Mouse (Mus musculus) liver, adult 2 months (tissue): ENCODE data around the gene Atp6v1g1. TPM values are rescaled to one million over a fixed set of nuclear protein-coding genes. Genes with fewer than 3 reads are reported as not detected.

Source experiments
- DNase-seq: peaks from one replicate; pipeline ENCODE4 v3.0.0-alpha.2; 2011; ENCODE audit warnings: low read depth, low spot score; ENCODE audit errors: extremely low read depth
- H3K27ac ChIP-seq: fragments of 200-500 bp; replicated peaks from 2 replicates; pipeline ENCODE4 v1.5.1; 2012; ENCODE audit warnings: low read depth, mild to moderate bottlenecking, control low read depth, inconsistent platforms, low read length; ENCODE audit not compliant: insufficient read depth
- H3K27me3 ChIP-seq: fragments of 200-500 bp; 2 replicates; pipeline ENCODE4 v1.6.1; 2012; ENCODE audit warnings: mild to moderate bottlenecking, moderate library complexity, low read length, inconsistent platforms; ENCODE audit not compliant: control insufficient read depth, insufficient read depth
- H3K36me3 ChIP-seq: fragments of 200-500 bp; 2 replicates; pipeline ENCODE4 v1.6.1; 2012; ENCODE audit warnings: low read length, inconsistent platforms; ENCODE audit not compliant: control insufficient read depth, insufficient read depth
- H3K4me1 ChIP-seq: fragments of 200-500 bp; 2 replicates; pipeline ENCODE4 v1.6.1; 2011; ENCODE audit warnings: low read length; ENCODE audit not compliant: control insufficient read depth, insufficient read depth
- H3K4me3 ChIP-seq: fragments of 200-500 bp; 2 replicates; pipeline ENCODE4 v1.5.1; 2011; ENCODE audit warnings: low read depth, mild to moderate bottlenecking, control low read depth, low read length, moderate library complexity; ENCODE audit not compliant: insufficient read depth
- H3K79me2 ChIP-seq: fragments of 200-500 bp; 2 replicates; pipeline ENCODE4 v1.6.1; 2012; ENCODE audit warnings: inconsistent platforms, mild to moderate bottlenecking, low read length, moderate library complexity; ENCODE audit not compliant: control insufficient read depth, insufficient read depth
- H3K9ac ChIP-seq: fragments of 200-500 bp; 2 replicates; pipeline ENCODE4 v1.6.1; 2012; ENCODE audit warnings: low read depth, mild to moderate bottlenecking, control low read depth, inconsistent platforms, low read length
- CTCF ChIP-seq: fragments of 200-500 bp; IDR thresholded peaks from 2 replicates; pipeline ENCODE4 v1.5.1; 2011; ENCODE audit warnings: low read depth, low read length, control low read depth
- POLR2A ChIP-seq: fragments of 200-500 bp; IDR thresholded peaks from 2 replicates; pipeline ENCODE4 v1.6.1; 2011; ENCODE audit warnings: low read length, control low read depth; ENCODE audit not compliant: insufficient read depth; ENCODE audit errors: extremely low read depth
- WGBS: fragments of 180-500 bp; shearing (Covaris S2); methylation state at CpG from one replicate; pipeline ENCODE4 v1.1.7; 2018; 5-methylcytosine and 5-hydroxymethylcytosine counted together
- polyA plus RNA-seq: library from polyadenylated mRNA; depleted of rRNA; stranded (reverse); fragments of >200 nt; gene quantifications from 2 replicates; pipeline ENCODE4 v1.2.3, GENCODE M21; 2012
- total RNA-seq: library from RNA; depleted of rRNA; stranded (reverse); fragments of >200 nt; gene quantifications from 2 replicates; pipeline ENCODE4 v1.2.3, GENCODE M21; 2014

Atp6v1g1 gene
- total and polyA plus RNA-seq, 2 experiments: 31.6 to 79.7 TPM

DNA sequence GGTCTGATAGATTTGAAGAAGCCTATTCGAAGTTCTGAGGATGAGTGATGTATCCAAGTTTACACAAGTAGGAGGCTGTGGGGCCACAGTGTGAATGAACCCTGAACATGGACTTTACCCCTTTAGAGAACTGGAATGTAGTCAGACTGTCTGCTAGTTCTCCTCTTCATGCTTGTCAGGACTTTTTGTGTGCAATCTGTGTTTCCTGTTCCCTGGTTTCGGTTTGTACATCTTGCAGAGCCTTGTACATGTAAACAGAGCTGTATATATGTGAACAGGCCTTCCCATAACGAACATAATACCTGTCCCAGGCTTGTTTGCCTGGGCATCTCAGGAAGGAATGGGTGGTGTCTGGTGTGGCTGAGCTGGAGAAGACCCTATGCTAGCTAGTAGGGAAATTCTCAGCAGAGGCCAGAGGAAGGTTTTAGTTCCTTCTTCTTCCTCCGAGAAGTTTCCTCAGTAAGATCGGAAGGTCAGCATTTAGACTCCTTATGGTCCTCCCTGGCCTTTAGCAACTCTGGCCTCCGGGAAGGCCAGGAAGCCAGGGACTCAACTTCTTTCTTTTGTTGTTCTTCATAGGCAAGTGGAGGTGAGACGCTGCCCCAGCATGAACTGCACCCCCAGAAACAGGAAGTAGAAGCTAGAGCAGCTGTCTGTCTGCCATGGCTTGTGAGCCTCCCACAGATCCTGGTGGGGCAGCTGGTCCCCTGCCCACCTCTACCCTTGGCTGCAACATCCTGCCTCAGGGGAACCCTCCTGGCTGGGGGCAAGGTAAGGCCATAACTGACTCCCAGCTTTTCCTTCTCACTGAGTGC is 17.5 kb downstream of the Atp6v1g1 start:
- WGBS: 28% methylated on average over 7 of the region's 7 CpGs
- H3K27me3 ChIP-seq: no peaks in the 10 kb centered on the region
- H3K4me3 ChIP-seq: no peak overlapping the region
- H3K9ac ChIP-seq: no peak overlapping the region
- H3K4me1 ChIP-seq: peaks cover 24% of the 10 kb centered on the region
- H3K36me3 ChIP-seq: no peaks in the 10 kb centered on the region
- DNase-seq: peak; percentile 95
- peak overlapping the region; percentile 69 for H3K27ac ChIP-seq
- TF ChIP-seq POLR2A (no peak), CTCF (no peak)
- no peaks in the 10 kb centered on the region for H3K79me2 ChIP-seq

DNA sequence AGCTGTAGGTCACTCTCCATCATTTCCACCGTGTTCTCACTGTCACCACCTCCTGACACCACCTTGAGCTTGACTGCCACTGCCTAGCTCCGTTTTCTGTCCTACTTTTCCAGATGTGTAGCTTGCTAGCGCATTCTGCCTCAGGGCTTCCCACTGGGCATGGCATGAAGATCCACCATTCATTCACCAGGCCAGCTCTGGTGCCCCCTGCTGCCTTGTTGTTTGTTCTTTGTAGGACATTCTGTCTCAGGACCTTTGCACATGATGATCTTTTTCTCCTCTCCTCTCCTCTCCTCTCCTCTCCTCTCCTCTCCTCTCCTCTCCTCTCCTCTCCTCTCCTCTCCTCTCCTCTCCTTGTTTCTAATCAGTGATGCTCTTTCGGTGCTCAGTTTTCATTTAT is 18.2 kb downstream of the Atp6v1g1 start:
- peaks cover 18% of the 10 kb centered on the region for H3K4me1 ChIP-seq
- H3K79me2 ChIP-seq: no peaks in the 10 kb centered on the region
- no peaks in the 10 kb centered on the region for H3K27me3 ChIP-seq
- DNase-seq: no peak
- H3K4me3 ChIP-seq: no peak overlapping the region
- 90% methylated on average over 4 of the region's 4 CpGs for WGBS
- no peak overlapping the region for H3K9ac ChIP-seq
- no peak overlapping the region for H3K27ac ChIP-seq
- H3K36me3 ChIP-seq: no peaks in the 10 kb centered on the region
- TF ChIP-seq CTCF (0 out of 2 replicates have a peak, but pooled peaks have one; percentile 10), POLR2A (no peak)

GRCm38 (mm10) chr4:63567712-63568390 is 23.3 kb downstream of the Atp6v1g1 start:
- Histone ChIP-seq H3K36me3 (no peaks in the 10 kb centered on the region), H3K27me3 (no peaks in the 10 kb centered on the region), H3K4me3 (no peak overlapping the region), H3K9ac (no peak overlapping the region), H3K4me1 (no peaks in the 10 kb centered on the region), H3K27ac (no peak overlapping the region), H3K79me2 (no peaks in the 10 kb centered on the region)
- peak; percentile 73 for DNase-seq
- 69% methylated on average over 10 of the region's 10 CpGs for WGBS
- TF ChIP-seq POLR2A: no peak
- TF ChIP-seq CTCF: no peak

DNA sequence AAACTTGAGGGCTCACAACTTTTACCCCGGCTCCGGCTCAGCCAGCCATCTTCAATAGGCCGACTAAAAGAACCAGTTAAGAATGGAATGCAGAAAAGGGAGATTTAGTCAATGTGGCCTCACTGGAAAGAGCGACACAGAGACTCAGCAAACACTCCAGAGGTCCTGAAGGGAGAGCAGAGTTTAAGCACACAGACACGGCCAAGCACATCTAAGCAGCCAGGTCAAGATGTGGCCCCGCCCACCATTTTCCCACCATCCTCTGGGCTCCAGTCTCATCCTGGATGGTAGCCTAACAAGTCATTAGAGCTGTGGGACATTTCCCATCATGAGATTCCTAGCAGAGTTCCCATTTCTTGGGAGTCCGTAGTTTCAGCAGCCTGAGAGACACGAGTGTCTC is 24.8 kb downstream of the Atp6v1g1 start:
- no peak for TF ChIP-seq POLR2A
- no peak for TF ChIP-seq CTCF
- Histone ChIP-seq H3K4me3 (no peak overlapping the region), H3K79me2 (no peaks in the 10 kb centered on the region), H3K36me3 (no peaks in the 10 kb centered on the region; the same call in 1 of the 2 replicates), H3K27me3 (no peaks in the 10 kb centered on the region), H3K4me1 (no peaks in the 10 kb centered on the region), H3K9ac (no peak overlapping the region), H3K27ac (no peak overlapping the region)
- WGBS: 93% methylated on average over 8 of the region's 8 CpGs
- DNase-seq: no peak

DNA sequence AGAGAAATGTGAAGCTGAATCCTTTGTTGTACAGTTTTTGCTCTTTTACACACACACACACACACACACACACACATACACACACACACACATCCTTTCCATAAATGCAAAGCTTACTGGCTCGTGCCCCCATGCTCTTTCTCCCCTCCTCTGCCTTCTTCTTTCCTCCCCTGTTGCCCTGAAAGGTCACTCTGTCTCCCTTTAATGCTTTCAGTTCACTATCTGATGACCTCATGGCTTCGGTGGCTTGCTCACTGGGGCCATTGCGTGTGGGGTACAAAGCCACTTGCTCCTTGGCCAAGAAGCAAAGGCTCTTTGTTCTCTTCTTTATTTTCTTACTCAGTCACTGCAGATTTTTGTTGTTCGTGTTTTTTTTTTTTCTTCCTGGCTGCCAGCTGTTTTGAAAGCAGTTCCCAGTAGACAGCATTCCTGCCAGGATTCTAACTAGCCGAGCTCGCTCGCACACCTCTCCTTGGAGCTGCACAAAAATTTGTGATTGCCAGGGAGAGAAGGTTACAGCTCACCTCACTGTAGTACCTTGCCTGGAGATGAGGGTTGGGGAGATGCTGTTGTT is 25.7 kb downstream of the Atp6v1g1 start:
- H3K27me3 ChIP-seq: no peaks in the 10 kb centered on the region
- DNase-seq: no peak
- WGBS: 53% methylated on average over 7 of the region's 7 CpGs
- no peaks in the 10 kb centered on the region for H3K4me1 ChIP-seq
- no peaks in the 10 kb centered on the region for H3K79me2 ChIP-seq
- no peak overlapping the region for H3K27ac ChIP-seq
- H3K9ac ChIP-seq: no peak overlapping the region
- no peaks in the 10 kb centered on the region; the same call in 1 of the 2 replicates for H3K36me3 ChIP-seq
- no peak overlapping the region for H3K4me3 ChIP-seq
- TF ChIP-seq CTCF (no peak), POLR2A (no peak)
